Mouse (Mus musculus) right cerebral cortex, postnatal 4 days (tissue): Measurements from ENCODE around the gene Gm3618.
"Not testable (repeated sequence)": the region's sequence is repeated elsewhere in the genome, so short reads cannot be mapped to it uniquely, and the experiment has no call there.

ENCODE experiments used
- DNase-seq: peaks from one replicate; pipeline ENCODE4 v3.0.0-alpha.2; 2022

Gene Gm3618

GRCm38 (mm10) chr14:6343578-6343977, at the start of gene Gm3618:
Gene Gm3618, minus strand, starts transcription at chr14:6343678.
- not testable (repeated sequence) for DNase-seq

DNA sequence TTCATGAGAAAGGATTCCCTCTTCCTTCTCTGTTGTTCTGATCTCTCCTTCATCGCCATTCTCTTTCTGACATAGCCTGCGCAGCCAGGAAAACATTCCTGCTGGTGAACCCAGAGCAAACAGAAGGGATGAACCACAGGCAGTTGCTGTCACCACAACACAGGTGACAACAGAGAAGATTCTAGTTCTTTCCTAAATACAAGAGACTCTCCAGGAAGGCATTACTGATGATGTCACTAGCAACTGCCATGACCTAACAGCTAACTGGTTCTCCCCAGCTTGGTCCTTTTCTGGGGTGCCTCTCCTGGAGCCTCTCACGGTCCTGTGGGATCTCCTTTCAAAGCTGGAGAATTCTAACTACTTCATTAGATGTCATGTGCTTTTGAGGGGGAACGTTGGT, 46.7 kb upstream of the Gm3618 start, which contains the start of gene Gm16440:
Gene Gm16440, minus strand, starts transcription at position 101 of the 400 bp plus-strand sequence.
- DNase-seq: not testable (repeated sequence)

GRCm38 (mm10) chr14:6304743-6305142, 38.7 kb downstream of the Gm3618 start, which contains the start of gene Gm21103:
Gene Gm21103, minus strand, starts transcription at chr14:6304843.
- not testable (repeated sequence) for DNase-seq

DNA sequence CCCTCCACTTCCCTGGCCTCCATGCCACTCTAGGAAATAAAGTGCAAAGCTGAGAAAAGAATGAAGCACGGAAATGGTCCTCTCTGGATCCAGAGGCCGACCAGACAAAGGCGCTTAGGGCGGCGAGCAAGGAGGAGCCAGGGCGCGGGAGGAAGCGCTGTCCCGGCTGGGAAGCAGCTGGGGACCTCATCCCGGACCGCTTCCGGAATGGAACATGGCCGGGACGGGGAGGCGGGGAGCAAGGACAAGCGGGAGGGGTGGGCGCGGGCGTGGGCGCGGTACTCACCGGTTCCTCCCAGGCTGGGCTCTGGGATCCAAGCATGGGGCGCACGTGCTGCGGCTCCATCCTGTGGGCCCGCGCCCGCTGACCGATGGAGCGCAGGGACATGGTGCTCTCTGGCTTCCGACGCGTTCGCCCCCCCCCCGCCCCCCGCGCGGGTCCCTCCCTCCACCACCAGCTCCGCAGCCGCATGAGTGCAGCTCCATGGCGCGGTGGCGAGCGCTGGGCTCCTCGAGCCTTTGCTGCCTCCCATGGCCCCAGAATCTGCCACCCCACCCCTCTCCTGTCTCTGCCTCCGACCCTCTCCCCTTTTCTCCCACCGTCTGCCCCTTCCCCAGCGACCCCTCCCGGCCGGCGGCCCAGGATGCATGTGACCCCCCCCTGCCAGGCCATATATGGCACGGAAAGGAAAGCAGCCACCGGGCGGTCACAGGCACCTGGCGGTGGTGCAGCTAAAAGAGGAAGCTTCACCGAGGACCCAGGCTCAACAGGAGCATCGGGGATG, 56.4 kb downstream of the Gm3618 start, which contains the start of gene Gm3411:
Gene Gm3411, minus strand, starts transcription at position 320 of the 785 bp plus-strand sequence.
- DNase-seq: peak; percentile 45
